Comparison of ENCODE assay signal across 8 mouse cellular contexts in genomic region chr5:64378591-64379275, GRCm38 (mm10).
DNase-seq lines count a peak whose midpoint lies in the region; ATAC-seq and TF ChIP-seq lines count a peak whose summit lies in the region.

No protein-coding gene starts in this region.

- H3K9me3 ChIP-seq in lung, embryonic 16.5 days (ENCODE audit: control insufficient read depth, low read length) = no peaks in the 10 kb centered on the region
- no peaks in the 10 kb centered on the region for H3K9me3 ChIP-seq in midbrain, embryonic 15.5 days

- ATAC-seq in lung, embryonic 16.5 days (ENCODE audit: low read depth) = peak; percentile 62
- ATAC-seq in midbrain, embryonic 15.5 days (replicated peaks) = no peak

- peak overlapping the region; percentile 36; the same call in 1 of the 2 replicates for H3K9ac ChIP-seq in lung, embryonic 16.5 days (ENCODE audit: low read length)
- H3K9ac ChIP-seq in midbrain, embryonic 15.5 days = no peak overlapping the region

- 37% methylated on average over 13 of the region's 13 CpGs for WGBS in kidney, adult 2 months
- 18% methylated on average over 13 of the region's 13 CpGs for WGBS in bone marrow, adult 2 months
- 11% methylated on average over 13 of the region's 13 CpGs for WGBS in lung, embryonic 16.5 days
- WGBS in midbrain, embryonic 15.5 days = 64% methylated on average over 13 of the region's 13 CpGs

- no peaks in the 10 kb centered on the region for H3K27me3 ChIP-seq in kidney, adult 2 months (replicated peaks; ENCODE audit: control insufficient read depth, insufficient read depth, low read length)
- no peaks in the 10 kb centered on the region for H3K27me3 ChIP-seq in lung, embryonic 16.5 days (ENCODE audit: control insufficient read depth, insufficient read depth, low read depth, low read length)
- no peaks in the 10 kb centered on the region for H3K27me3 ChIP-seq in midbrain, embryonic 15.5 days (replicated peaks)

- H3K36me3 ChIP-seq in kidney, adult 2 months (ENCODE audit: control insufficient read depth, insufficient read depth, low read length) = no peaks in the 10 kb centered on the region
- H3K36me3 ChIP-seq in lung, embryonic 16.5 days (ENCODE audit: control insufficient read depth, insufficient read depth, low read length) = no peaks in the 10 kb centered on the region
- H3K36me3 ChIP-seq in midbrain, embryonic 15.5 days (replicated peaks) = no peaks in the 10 kb centered on the region

- TF ChIP-seq CTCF in kidney, adult 2 months (conservative IDR thresholded peaks at IDR 0.05; ENCODE audit: insufficient read depth, insufficient read length, low read depth, low read length) = no peak
- TF ChIP-seq CTCF in bone marrow, adult 2 months (IDR thresholded peaks at IDR 0.05; ENCODE audit: control insufficient read depth, insufficient read depth, low read length) = no peak

- peak; percentile 48 for DNase-seq in kidney, adult 2 months
- DNase-seq in kidney, adult 11 months = no peak
- DNase-seq in heart, postnatal 4 days = peak; percentile 32
- no peak for DNase-seq in layer of hippocampus, postnatal 10 days (ENCODE audit: low spot score in 2 of 2)
- no peak for DNase-seq in right cerebral cortex, adult 2 months (ENCODE audit: low spot score in 2 of 2)

- peak overlapping the region; percentile 58; the same call in 1 of the 2 replicates for H3K27ac ChIP-seq in kidney, adult 2 months (ENCODE audit: insufficient read depth, low read depth, low read length)
- H3K27ac ChIP-seq in bone marrow, adult 2 months (ENCODE audit: control insufficient read depth, insufficient read depth, low read depth, low read length, poor library complexity) = peak overlapping the region; percentile 42; the same call in 1 of the 2 replicates
- H3K27ac ChIP-seq in lung, embryonic 16.5 days (ENCODE audit: low read length) = peak overlapping the region; percentile 74
- no peak overlapping the region for H3K27ac ChIP-seq in midbrain, embryonic 15.5 days

- peak overlapping the region; percentile 17 for H3K4me2 ChIP-seq in lung, embryonic 16.5 days (ENCODE audit: low read depth, low read length)
- H3K4me2 ChIP-seq in midbrain, embryonic 15.5 days = no peak overlapping the region

- no peak overlapping the region for H3K4me3 ChIP-seq in kidney, adult 2 months (ENCODE audit: insufficient read depth, low read depth, low read length)
- H3K4me3 ChIP-seq in bone marrow, adult 2 months (replicated peaks; ENCODE audit: control insufficient read depth, low read depth, low read length) = no peak overlapping the region
- no peak overlapping the region for H3K4me3 ChIP-seq in lung, embryonic 16.5 days (ENCODE audit: low read length)
- no peak overlapping the region for H3K4me3 ChIP-seq in midbrain, embryonic 15.5 days

- TF ChIP-seq POLR2A in kidney, adult 2 months (IDR thresholded peaks at IDR 0.05; ENCODE audit: low read depth, low read length) = no peak
- TF ChIP-seq POLR2A in bone marrow, adult 2 months (IDR thresholded peaks at IDR 0.05; ENCODE audit: borderline replicate concordance, control insufficient read depth, low read depth, low read length) = no peak

- H3K4me1 ChIP-seq in kidney, adult 2 months (ENCODE audit: control insufficient read depth, insufficient read depth, low read length) = 0 out of 2 replicates have a peak, but pooled peaks cover 3% of the 10 kb centered on the region
- H3K4me1 ChIP-seq in bone marrow, adult 2 months (ENCODE audit: control insufficient read depth, insufficient read depth, low read length) = peaks cover 13% of the 10 kb centered on the region
- H3K4me1 ChIP-seq in lung, embryonic 16.5 days (replicated peaks; ENCODE audit: control insufficient read depth, insufficient read depth, low read length) = peaks cover 50% of the 10 kb centered on the region
- peaks cover 13% of the 10 kb centered on the region for H3K4me1 ChIP-seq in midbrain, embryonic 15.5 days

Comparison
In these comparisons a context has a peak if more than half of its experiments do, and no peak if none do; other contexts are left out.
1. DNase-seq: peak in kidney, adult 2 months (single experiment) and heart, postnatal 4 days (single experiment); none in kidney, adult 11 months (single experiment), layer of hippocampus, postnatal 10 days (0 of 2) and right cerebral cortex, adult 2 months (0 of 2).